Comparison of ENCODE assay signal across 8 mouse cellular contexts in genomic region chr11:102087081-102087751, GRCm38 (mm10). TPM values are rescaled to one million over a fixed set of nuclear protein-coding genes. Genes with fewer than 3 reads are reported as not detected.
DNase-seq lines count a peak whose midpoint lies in the region; ATAC-seq lines count a peak whose summit lies in the region.

No protein-coding gene starts in this region.

- H3K27me3 ChIP-seq in hindbrain, embryonic 10.5 days (ENCODE audit: insufficient read depth, poor library complexity, severe bottlenecking), result peaks cover 5% of the 10 kb centered on the region
- H3K27me3 ChIP-seq in lung, embryonic 15.5 days, result no peaks in the 10 kb centered on the region

- H3K27ac ChIP-seq in hindbrain, embryonic 10.5 days, result peak overlapping the region; percentile 95
- peak overlapping the region; percentile 78 for H3K27ac ChIP-seq in lung, embryonic 15.5 days

- WGBS in hindbrain, embryonic 10.5 days, result under 1% methylated on average over 39 of the region's 39 CpGs
- under 1% methylated on average over 37 of the region's 39 CpGs for WGBS in lung, embryonic 15.5 days

- peaks cover 13% of the 10 kb centered on the region for H3K36me3 ChIP-seq in hindbrain, embryonic 10.5 days
- H3K36me3 ChIP-seq in lung, embryonic 15.5 days, result no peaks in the 10 kb centered on the region

- H3K9me3 ChIP-seq in hindbrain, embryonic 10.5 days, result no peaks in the 10 kb centered on the region; the same call in 1 of the 2 replicates
- no peaks in the 10 kb centered on the region for H3K9me3 ChIP-seq in lung, embryonic 15.5 days

- H3K4me3 ChIP-seq in hindbrain, embryonic 10.5 days, result peak overlapping the region; percentile 80
- peak overlapping the region; percentile 69 for H3K4me3 ChIP-seq in lung, embryonic 15.5 days

- peak overlapping the region; percentile 55 for H3K9ac ChIP-seq in lung, embryonic 15.5 days

- peak; percentile 69 for ATAC-seq in lung, embryonic 15.5 days (ENCODE audit: borderline replicate concordance, extremely low read depth, low FRiP score, low TSS enrichment)

- DNase-seq in MN1 (ENCODE audit: low spot score), result peak; percentile 91
- DNase-seq in cerebellum, adult 9-10 months, result peak; percentile 74
- DNase-seq in forelimb bud, embryonic 11.5 days (ENCODE audit: low read depth, low spot score), result peak; percentile 80
- DNase-seq in hindbrain, embryonic 10.5 days (ENCODE audit: low spot score), result peak; percentile 94
- peak; percentile 92 for DNase-seq in layer of hippocampus, adult 9-11 months
- peak; percentile 62 for DNase-seq in ovary, adult 18-20 months (ENCODE audit: low spot score)
- peak; percentile 73 for DNase-seq in thymus, postnatal 0 days (ENCODE audit: low spot score)

- H3K4me2 ChIP-seq in lung, embryonic 15.5 days, result peak overlapping the region; percentile 97

- H3K4me1 ChIP-seq in hindbrain, embryonic 10.5 days (replicated peaks), result peaks cover 63% of the 10 kb centered on the region
- peaks cover 41% of the 10 kb centered on the region for H3K4me1 ChIP-seq in lung, embryonic 15.5 days

RNA-seq across cellular contexts. Expression of gene Mpp2, which starts 1.1 kb away (rescaled TPM):
- 12.8 and 18.6 TPM in 2 replicates for polyA plus RNA-seq in hindbrain, embryonic 10.5 days (2016; fragmentation: Nextera tagmentation; extraction: Ambion mirVana)
- 5.8 and 6.9 TPM in 2 replicates for polyA plus RNA-seq in lung, embryonic 15.5 days (2015; fragmentation: Nextera tagmentation; extraction: Ambion mirVana)
- 1.5 and 1.9 TPM in 2 replicates for polyA plus RNA-seq in thymus, postnatal 0 days (2015; fragmentation: Nextera tagmentation; extraction: Ambion mirVana)

RNA-seq across cellular contexts. Expression of gene Ppy, which starts 13.9 kb away (rescaled TPM):
- polyA plus RNA-seq in hindbrain, embryonic 10.5 days (2016; fragmentation: Nextera tagmentation; extraction: Ambion mirVana), result not detected in 2 replicates
- not detected in 2 replicates for polyA plus RNA-seq in lung, embryonic 15.5 days (2015; fragmentation: Nextera tagmentation; extraction: Ambion mirVana)
- polyA plus RNA-seq in thymus, postnatal 0 days (2015; fragmentation: Nextera tagmentation; extraction: Ambion mirVana), result 3.7 and 4.4 TPM in 2 replicates

RNA-seq across cellular contexts. Expression of gene Pyy, which starts 20.4 kb away (rescaled TPM):
- 0.50 and 0.97 TPM in 2 replicates for polyA plus RNA-seq in hindbrain, embryonic 10.5 days (2016; fragmentation: Nextera tagmentation; extraction: Ambion mirVana)
- polyA plus RNA-seq in lung, embryonic 15.5 days (2015; fragmentation: Nextera tagmentation; extraction: Ambion mirVana), result not detected in 2 replicates
- polyA plus RNA-seq in thymus, postnatal 0 days (2015; fragmentation: Nextera tagmentation; extraction: Ambion mirVana), result 10.9 and 12.2 TPM in 2 replicates

RNA-seq across cellular contexts. Expression of gene Cd300lg, which starts 45.9 kb away (rescaled TPM):
- polyA plus RNA-seq in hindbrain, embryonic 10.5 days (2016; fragmentation: Nextera tagmentation; extraction: Ambion mirVana), result 0.12 and 0.35 TPM in 2 replicates
- 0.59 and 0.63 TPM in 2 replicates for polyA plus RNA-seq in lung, embryonic 15.5 days (2015; fragmentation: Nextera tagmentation; extraction: Ambion mirVana)
- 7.4 and 8.0 TPM in 2 replicates for polyA plus RNA-seq in thymus, postnatal 0 days (2015; fragmentation: Nextera tagmentation; extraction: Ambion mirVana)

RNA-seq across cellular contexts. Expression of gene Nags, which starts 58.1 kb away (rescaled TPM):
- 0.10 TPM in 1 of 2 replicates, not detected in the other for polyA plus RNA-seq in hindbrain, embryonic 10.5 days (2016; fragmentation: Nextera tagmentation; extraction: Ambion mirVana)
- 0.46 and 0.67 TPM in 2 replicates for polyA plus RNA-seq in lung, embryonic 15.5 days (2015; fragmentation: Nextera tagmentation; extraction: Ambion mirVana)
- 0.18 TPM in 1 of 2 replicates, not detected in the other for polyA plus RNA-seq in thymus, postnatal 0 days (2015; fragmentation: Nextera tagmentation; extraction: Ambion mirVana)

Comparison
In these comparisons a context has a peak if more than half of its experiments do, and no peak if none do; other contexts are left out.
1. Peak in every context shown above with its lines: DNase-seq, ATAC-seq, H3K4me3 ChIP-seq and H3K27ac ChIP-seq.